Mouse (Mus musculus) brain, embryonic 14.5 days (tissue): Measurements from ENCODE around the gene Stag1. TPM values are rescaled to one million over a fixed set of nuclear protein-coding genes. Genes with fewer than 3 reads are reported as not detected.

ENCODE experiments used
- DNase-seq: peaks from one replicate; pipeline ENCODE4 v3.0.0-alpha.2; 2011; ENCODE audit warnings: low read depth
- CTCF ChIP-seq: fragments of 200-500 bp; IDR thresholded peaks from 2 replicates; pipeline ENCODE4 v1.5.1; 2012; ENCODE audit warnings: inconsistent platforms, mild to moderate bottlenecking, moderate library complexity, borderline replicate concordance; ENCODE audit not compliant: insufficient read depth, insufficient read length; ENCODE audit errors: extremely low read depth
- POLR2A ChIP-seq: fragments of 200-500 bp; IDR thresholded peaks from 2 replicates; pipeline ENCODE4 v1.6.1; 2012; ENCODE audit warnings: mild to moderate bottlenecking, inconsistent platforms, borderline replicate concordance; ENCODE audit not compliant: poor library complexity, insufficient read depth, insufficient read length, severe bottlenecking; ENCODE audit errors: extremely low read depth
- polyA plus RNA-seq: library from polyadenylated mRNA; depleted of rRNA; stranded (reverse); fragments of >200 nt; gene quantifications from 2 replicates; pipeline ENCODE4 v1.2.3, GENCODE M21; 2012

Stag1 gene
- polyA plus RNA-seq, 1 experiment: 31.6 TPM

- peak; percentile 11 for DNase-seq
- TF ChIP-seq CTCF (no peak), POLR2A (no peak)
These were observed 353.9 kb downstream of the Stag1 start for GRCm38 (mm10) chr9:100951481-100951880.

GRCm38 (mm10) chr9:100962903-100963427 is 365.4 kb downstream of the Stag1 start:
- DNase-seq: no peak
- TF ChIP-seq POLR2A: no peak
- no peak for TF ChIP-seq CTCF

- peak; percentile 79 for DNase-seq
- no peak for TF ChIP-seq POLR2A
- no peak for TF ChIP-seq CTCF
These were observed 365.9 kb downstream of the Stag1 start for GRCm38 (mm10) chr9:100963428-100963912.

GRCm38 (mm10) chr9:100964106-100964505 is 366.5 kb downstream of the Stag1 start:
- no peak for DNase-seq
- TF ChIP-seq POLR2A (no peak), CTCF (no peak)

- TF ChIP-seq POLR2A: no peak
- no peak for TF ChIP-seq CTCF
- no peak for DNase-seq
These were observed 371.9 kb downstream of the Stag1 start for GRCm38 (mm10) chr9:100969461-100969860.

GRCm38 (mm10) chr9:100978666-100979065 is 381.1 kb downstream of the Stag1 start:
- TF ChIP-seq POLR2A: no peak
- no peak for TF ChIP-seq CTCF
- DNase-seq: no peak

- TF ChIP-seq CTCF (no peak), POLR2A (no peak)
- DNase-seq: no peak
These were observed 381.7 kb downstream of the Stag1 start for GRCm38 (mm10) chr9:100979260-100979659.

- no peak for TF ChIP-seq POLR2A
- TF ChIP-seq CTCF: no peak
These were observed 385.2 kb downstream of the Stag1 start for GRCm38 (mm10) chr9:100982786-100983185.

GRCm38 (mm10) chr9:100984381-100985310 is 387.0 kb downstream of the Stag1 start:
- DNase-seq: no peak
- no peak for TF ChIP-seq CTCF
- no peak for TF ChIP-seq POLR2A

More at GRCm38 (mm10) chr9:100982786-100983185, 385.2 kb downstream of the Stag1 start:
- no peak for DNase-seq

GRCm38 (mm10) chr9:100987006-100987405 is 389.4 kb downstream of the Stag1 start:
- TF ChIP-seq POLR2A (no peak), CTCF (no peak)
- no peak for DNase-seq

GRCm38 (mm10) chr9:100987850-100988249 is 390.3 kb downstream of the Stag1 start:
- TF ChIP-seq CTCF (no peak), POLR2A (no peak)

More at GRCm38 (mm10) chr9:100987850-100988249, 390.3 kb downstream of the Stag1 start:
- DNase-seq: no peak
